Mouse (Mus musculus): ENCODE results near the gene Gm20696.

- TF ChIP-seq GATA1 (IDR thresholded peaks at IDR 0.05; ENCODE audit: borderline replicate concordance, low read length) (no peak), FLI1 (IDR thresholded peaks at IDR 0.05; ENCODE audit: low read length) (no peak)
Measured at GRCm38 (mm10) chr6:99475040-99475439, 191.6 kb downstream of the Gm20696 start.
